Mouse (Mus musculus): ENCODE measurements around the gene Kcnj4.
"Not testable (repeated sequence)": the region's sequence is repeated elsewhere in the genome, so short reads cannot be mapped to it uniquely, and the experiment has no call there.

Gene Kcnj4

DNA sequence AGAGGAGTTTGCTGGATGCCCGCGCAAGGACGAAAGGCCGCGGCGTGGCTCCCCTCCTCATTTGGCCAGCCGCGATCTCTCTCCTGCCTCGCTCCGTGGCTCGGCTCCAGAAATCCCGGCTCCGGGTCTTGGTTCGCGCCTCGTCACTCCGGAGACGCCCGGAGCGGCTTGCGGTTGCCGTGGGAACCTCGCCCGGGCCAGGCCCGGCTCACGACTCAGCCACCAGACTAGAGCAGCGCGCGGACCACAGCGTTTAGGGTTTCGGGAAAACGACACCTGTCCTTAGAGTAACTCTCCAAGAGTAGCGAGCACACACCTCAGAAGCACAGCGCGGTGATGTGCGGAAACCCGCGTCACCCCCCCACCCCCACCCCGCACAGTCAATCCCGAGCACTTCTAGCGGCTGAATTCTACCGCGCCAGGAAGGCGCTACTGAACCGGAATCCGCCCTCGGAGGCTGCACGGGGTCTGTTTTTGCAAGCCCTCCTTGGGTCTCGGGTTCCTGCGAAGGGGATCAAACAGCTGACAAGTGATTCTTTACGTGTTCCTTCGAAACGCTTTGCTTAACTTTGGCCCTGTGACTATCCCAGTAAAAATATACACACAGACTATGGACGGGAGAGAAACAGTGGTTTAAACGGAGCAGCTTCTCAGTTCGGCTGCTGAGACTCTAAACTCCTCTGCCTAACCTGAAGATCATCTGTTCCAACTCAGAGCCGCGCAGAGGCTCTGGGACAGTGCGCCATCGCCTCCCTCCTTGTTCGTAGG is 6.7 kb upstream of the Kcnj4 start:
- DNase-seq (ENCODE audit: low spot score), result peak; percentile 84

DNA sequence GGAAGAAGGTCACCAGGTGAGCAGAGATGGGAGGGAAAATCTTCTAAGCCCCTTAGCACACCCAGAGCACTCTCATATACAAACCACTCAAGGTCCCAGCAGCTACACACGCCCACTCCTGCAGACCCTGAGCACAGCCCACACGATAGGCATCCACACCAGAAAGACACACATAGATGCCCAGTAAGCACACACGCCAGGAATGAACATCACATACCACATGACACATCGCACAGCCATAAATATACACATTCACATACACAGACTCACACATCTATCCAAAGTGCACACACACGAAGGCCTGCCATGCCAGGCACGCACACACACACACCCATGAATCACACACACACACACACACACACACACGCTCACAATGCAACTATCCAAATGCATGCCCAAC is 5.4 kb upstream of the Kcnj4 start:
- DNase-seq (ENCODE audit: low spot score), result no peak

- no peak for DNase-seq (ENCODE audit: low spot score)
Measured at GRCm38 (mm10) chr15:79509998-79510397, 5.0 kb upstream of the Kcnj4 start.

DNA sequence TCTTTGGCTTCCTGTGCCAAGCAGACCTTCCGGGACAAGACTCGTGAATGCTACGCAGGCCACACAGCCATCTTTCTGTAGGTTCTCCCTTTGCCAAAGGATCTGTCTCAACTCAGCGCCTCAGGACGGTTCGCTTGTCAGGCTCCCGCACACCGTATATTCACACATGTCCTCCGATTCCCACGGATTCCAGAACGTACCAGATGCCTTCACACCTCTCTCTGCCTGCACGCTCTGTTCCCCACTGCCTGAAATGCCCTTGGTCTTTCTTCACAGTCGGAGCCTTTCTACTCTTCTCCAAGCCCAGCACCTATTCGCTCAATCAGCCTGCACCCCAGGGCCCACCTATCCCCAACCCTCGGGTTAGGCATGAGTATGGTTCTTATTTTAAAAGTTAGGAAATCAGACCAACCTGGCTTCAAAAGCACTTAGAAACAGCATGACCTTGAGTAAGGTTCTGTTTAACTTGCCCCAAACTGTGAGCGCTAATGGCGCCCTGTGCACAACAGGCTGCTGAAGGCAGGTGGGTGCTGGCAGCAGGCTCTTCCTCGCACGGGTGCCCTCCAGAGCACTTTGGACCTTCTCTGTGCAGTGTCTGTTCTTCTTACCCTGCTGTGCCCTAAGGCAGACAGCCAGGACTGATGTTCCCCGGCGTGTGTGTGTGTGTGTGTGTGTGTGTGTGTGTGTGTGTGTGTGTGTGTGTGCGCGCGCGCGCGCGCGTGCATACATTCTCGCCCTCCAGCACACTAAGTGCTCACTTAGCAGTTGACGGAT is 2.2 kb upstream of the Kcnj4 start:
- no peak for DNase-seq (ENCODE audit: low spot score)

- no peak for DNase-seq (ENCODE audit: low spot score)
Measured at GRCm38 (mm10) chr15:79506460-79506859, 1.4 kb upstream of the Kcnj4 start.

- peak; percentile 69 for DNase-seq (ENCODE audit: low spot score)
Measured at GRCm38 (mm10) chr15:79505616-79506283, 709 bp upstream of the Kcnj4 start.

- no peak for DNase-seq (ENCODE audit: low spot score)
Measured at GRCm38 (mm10) chr15:79503438-79503837, 1.6 kb downstream of the Kcnj4 start.

DNA sequence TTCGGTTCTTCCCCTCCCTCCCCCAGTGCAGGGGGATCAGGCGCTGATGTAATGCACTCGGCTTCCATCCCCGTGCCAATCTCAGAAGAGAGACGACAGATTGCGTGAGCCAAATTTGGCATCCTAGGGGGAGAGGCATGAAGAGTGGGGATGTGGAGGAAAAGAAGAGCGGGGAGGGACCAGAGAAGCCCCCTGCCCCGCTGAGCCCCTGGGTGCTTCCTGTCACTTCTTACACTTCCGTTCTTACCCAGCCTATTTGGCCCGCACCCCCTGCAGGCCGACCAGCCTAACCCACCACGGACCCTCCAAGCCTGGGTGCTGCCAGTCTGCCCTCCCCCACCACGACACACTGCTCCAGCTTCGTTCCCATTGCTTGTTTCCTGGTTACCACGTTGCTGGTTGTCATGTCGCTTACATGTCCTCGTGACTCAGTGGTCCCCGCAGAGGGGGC is 2.1 kb downstream of the Kcnj4 start:
- no peak for DNase-seq (ENCODE audit: low spot score)

DNA sequence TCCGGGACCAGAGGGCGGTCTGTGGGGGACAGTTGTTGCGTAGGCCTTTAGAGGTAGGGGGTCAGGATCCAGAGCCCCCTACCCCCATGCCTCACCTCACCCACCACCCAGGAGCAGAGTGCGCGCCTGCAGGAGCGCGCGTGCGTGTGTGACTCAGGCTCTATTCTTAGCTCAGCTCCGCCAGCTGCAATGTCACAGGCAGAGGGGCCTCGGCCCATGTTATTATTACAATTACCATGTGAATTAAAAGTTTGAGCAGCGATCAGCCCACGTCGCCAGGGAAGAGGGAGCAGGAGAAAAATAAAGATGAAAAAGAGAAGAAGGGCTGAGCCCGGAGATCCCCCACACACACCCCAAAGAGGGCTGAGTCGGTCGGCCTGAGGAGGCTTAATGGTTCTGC is 4.9 kb downstream of the Kcnj4 start:
- DNase-seq (ENCODE audit: low spot score), result no peak

DNA sequence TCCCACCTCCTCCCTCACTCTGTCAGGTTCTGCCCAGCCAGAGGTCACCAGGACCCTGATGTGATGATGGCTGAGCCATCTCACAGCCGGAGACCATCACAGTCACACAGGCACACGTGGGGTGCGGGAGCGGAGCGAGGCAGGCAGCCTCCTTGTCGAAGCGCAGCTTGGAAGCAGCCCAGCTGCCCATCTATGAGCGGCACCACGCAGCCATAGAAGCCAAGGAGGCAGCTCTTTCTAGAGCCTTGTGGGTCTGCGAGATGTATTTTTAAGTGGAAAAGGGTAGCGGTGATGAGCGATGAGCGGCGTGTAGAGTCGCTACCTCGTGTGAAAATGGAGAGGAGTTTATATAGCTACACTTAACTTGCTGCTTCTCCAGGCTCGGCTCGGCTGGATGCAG is 11.5 kb downstream of the Kcnj4 start:
- no peak for DNase-seq (ENCODE audit: low spot score)

- no peak for DNase-seq (ENCODE audit: low spot score)
Measured at GRCm38 (mm10) chr15:79489463-79489862, 15.6 kb downstream of the Kcnj4 start.

DNA sequence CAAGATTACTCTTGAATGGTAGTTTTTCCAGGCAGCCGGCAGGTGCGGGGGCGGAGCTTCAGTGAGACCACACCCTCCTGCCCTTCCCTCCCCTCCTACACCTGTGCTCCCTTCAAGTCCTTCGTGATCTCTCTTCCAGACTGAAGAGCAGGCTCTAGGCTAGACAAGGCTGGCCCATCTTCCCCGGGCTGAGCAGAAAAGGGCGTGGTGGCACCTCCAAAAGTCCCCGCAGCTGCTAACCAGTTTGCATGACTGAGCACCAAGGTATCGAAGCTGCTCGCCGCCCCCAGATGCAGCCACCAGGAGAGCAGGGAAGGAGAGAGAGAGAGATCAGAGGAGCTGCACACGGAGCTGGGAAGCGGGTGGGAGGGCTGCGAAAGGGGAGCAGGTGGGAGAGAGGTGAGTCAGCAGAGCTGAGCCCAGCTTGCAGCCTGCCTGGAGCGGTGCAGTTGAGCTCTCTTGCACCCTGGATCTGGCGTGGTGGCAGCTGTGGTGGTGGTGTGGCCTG is 23.8 kb downstream of the Kcnj4 start:
- DNase-seq (ENCODE audit: low spot score), result peak; percentile 49

DNA sequence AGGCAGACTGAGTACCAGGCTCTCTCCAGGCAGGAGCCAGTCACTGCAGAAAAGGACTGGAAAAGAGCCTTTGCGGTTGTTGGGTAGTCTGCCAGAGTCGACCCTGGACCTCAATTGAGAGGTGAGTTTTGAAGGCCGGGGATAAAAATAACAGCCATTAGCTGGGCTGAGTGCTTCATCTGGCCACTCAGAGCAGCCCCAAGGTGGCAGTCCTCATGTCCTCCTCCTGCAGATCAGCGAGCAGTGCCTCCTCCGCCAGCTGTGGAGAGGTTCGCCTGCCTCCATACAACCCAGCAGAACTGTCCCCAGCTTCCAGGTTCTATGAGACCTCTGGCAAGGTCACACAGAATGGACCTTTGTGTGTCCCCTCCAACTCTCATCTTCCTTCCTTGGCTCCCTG is 27.8 kb downstream of the Kcnj4 start:
- no peak for DNase-seq (ENCODE audit: low spot score)

DNA sequence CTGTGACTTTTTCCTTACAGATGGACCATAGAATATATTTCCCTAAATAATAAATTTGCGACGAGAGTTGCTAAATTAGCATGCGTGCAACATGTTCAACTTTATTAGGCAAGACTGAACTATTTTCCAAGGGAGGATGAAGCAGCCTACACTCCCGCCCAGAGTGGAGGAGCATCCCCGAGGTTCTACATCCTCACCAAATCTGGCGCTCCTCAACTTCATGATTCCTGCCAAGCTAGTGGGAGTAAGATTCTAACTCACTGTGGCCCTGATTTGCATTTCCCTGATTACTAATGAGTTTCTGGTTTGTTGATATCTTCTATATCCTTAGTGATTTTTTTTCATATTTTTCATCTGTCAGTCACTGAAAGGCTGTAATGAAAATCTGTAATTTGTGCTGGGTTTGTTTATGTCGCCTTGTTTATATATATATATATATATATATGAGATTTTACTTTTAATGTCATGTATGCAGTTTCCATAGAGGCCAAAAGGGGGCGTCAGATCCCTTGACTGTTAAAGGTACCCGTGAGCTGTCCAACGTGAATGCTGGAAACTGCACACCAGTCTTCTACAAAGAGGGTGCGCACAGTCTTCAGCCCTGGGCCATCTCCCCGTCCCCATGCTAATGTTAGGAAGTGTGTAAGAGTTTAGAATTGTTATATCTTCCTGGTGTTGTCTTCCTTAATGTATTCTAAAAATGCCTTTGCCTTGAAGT is 31.2 kb downstream of the Kcnj4 start:
- no peak for DNase-seq (ENCODE audit: low spot score)

DNA sequence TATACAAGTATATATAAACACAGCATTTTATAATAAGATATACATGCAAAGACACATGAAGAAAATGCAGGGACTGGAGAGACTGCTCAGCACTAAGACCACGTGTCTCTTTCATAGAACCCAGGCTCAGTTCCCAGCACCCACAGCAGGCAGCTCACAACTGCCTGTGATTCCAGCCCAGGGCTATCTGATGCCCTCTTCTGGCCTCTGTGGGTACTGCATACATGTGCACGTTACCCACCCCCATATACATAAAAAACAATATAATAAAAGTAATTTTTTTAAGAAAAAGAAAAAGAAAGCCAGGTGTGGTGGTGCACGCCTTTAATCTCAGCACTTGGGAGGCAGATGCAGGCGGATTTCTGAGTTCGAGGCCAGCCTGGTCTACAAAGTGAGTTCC is 32.0 kb downstream of the Kcnj4 start:
- no peak for DNase-seq (ENCODE audit: low spot score)

DNA sequence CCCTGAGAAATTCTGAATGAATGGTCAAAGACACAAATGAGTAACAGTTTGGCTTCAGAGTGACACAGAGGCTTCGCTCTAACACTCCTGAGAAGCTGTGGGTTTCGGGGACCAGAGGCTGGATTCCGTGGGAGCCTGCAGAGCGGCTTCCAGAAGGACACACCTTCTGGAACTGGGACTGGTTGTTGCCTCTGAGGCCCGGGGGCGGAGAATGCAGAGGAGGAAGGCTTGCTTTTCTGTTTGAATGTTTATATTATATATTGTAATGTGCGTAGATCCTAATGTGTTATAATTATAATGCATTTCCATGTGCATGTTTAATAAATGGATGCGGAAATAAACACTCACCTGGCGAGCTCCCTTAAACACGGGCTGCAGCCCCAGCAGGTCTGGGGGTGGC is 33.9 kb downstream of the Kcnj4 start:
- no peak for DNase-seq (ENCODE audit: low spot score)

DNA sequence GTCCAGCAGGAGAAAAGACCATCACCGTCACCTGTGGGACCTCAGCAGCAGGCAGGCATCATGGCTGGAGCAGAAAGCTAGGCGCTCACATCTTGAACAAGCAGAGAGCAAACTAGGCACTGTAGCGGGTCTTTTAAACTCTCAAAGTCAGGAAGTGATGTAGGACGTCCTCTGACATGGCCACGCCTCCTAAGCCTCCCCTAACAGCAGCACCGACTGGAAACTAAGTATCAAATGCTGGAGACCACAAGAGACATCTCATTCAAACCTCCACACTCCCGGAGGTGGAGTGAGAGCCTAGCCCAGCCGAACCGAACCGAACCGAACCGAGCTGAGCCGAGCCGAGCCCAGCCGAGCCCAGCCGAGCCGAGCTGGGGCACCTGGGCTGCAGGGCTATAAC is 34.5 kb downstream of the Kcnj4 start:
- DNase-seq (ENCODE audit: low spot score), result peak; percentile 74

- DNase-seq (ENCODE audit: low spot score), result no peak
Measured at GRCm38 (mm10) chr15:79469577-79469976, 35.5 kb downstream of the Kcnj4 start.

- DNase-seq (ENCODE audit: low spot score), result peak; percentile 74
Measured at GRCm38 (mm10) chr15:79466601-79467286, 38.3 kb downstream of the Kcnj4 start.

DNA sequence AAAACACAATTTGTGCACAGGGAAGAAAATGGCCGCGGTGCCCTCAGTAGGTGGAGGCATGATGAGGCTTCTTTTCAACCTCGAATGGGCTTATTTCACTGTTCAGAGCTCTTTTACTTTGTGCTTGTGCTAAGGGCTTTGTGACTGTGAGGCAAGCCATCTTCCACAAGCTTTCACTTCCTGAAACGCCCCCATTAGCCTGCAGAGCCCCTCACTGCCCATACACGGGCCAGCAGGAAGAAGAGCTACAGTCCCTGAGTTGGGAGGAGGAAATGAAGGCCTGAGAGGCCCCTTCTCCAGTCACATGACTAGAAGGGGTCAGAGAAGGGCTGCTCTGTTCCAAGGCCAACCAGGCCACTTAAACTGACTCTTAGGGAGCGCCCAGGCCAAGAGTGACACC is 48.5 kb downstream of the Kcnj4 start:
- no peak for DNase-seq (ENCODE audit: low spot score)

GRCm38 (mm10) chr15:79456104-79456503 is 48.9 kb downstream of the Kcnj4 start:
- not testable (repeated sequence) for DNase-seq (ENCODE audit: low spot score)
